In the genomic region with DNA sequence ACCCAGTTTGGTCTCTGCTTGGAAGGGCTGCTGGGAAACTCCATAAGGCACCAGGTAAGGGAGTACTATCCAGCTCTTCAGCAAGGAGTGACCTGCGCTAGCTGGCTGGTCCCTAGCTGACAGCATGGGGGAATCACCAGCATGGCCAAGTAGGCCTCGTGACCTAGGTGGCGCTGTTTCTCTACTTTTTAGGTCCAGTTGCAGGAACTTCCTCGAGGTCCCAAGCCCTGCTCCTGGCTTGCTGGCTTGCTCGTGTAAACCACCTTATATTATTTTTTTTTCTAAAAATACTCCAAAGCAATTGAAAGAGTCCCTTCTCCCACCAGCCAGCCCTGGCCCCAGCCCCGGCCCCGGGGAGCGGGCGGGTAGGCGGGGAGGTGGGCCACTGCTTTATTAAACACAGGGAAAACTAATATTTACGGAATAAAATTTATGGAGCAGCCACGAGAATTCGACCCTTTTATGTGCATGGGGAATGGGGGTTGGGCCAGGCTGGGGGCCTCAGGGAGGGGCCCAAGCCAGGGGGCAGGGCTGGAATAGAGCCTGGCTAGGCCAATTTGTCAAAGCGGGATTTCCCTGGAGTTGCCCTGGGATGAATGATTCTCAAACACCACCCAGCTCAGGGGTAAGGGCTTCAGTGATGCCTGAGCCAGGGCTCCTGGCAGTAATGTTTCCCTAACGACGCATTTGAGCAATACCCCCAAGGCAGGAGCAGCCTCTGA, we compare ENCODE assay signal across 8 mouse cellular contexts. TPM values are rescaled to one million over a fixed set of nuclear protein-coding genes. Genes with fewer than 3 reads are reported as not detected.
DNase-seq lines count a peak whose midpoint lies in the region; ATAC-seq and TF ChIP-seq lines count a peak whose summit lies in the region.

No protein-coding gene starts in this region.

- dilution Hi-C loops in CH12.LX (cut with MboI; ENCODE audit: extremely low pct_ligation_motif_present, extremely low pct_unique_long_range_greater_than_20kb, low sequenced_read_pairs) = no loop called here

- WGBS in heart, embryonic 13.5 days = 21% methylated on average over 16 of the region's 16 CpGs
- WGBS in kidney, postnatal 0 days = 5% methylated on average over 16 of the region's 16 CpGs
- WGBS in liver, embryonic 11.5 days = 21% methylated on average over 16 of the region's 16 CpGs
- WGBS in neural tube, embryonic 14.5 days = 6% methylated on average over 16 of the region's 16 CpGs

- no peak overlapping the region for H3K4me3 ChIP-seq in CH12.LX (replicated peaks in 1 of 3; ENCODE audit: low read depth in 2 of 3, low read length in 2 of 3, poor library complexity in 1 of 3)
- peak overlapping the region; percentile 35 for H3K4me3 ChIP-seq in heart, embryonic 13.5 days
- peak overlapping the region; percentile 1 for H3K4me3 ChIP-seq in kidney, postnatal 0 days (replicated peaks; ENCODE audit: low read depth, low read length)
- no peak overlapping the region for H3K4me3 ChIP-seq in liver, embryonic 11.5 days (ENCODE audit: low read depth, low read length)
- H3K4me3 ChIP-seq in neural tube, embryonic 14.5 days (ENCODE audit: low read depth, low read length) = no peak overlapping the region

- TF ChIP-seq RAD21 in CH12.LX (IDR thresholded peaks at IDR 0.05; ENCODE audit: low read depth, low read length) = peak; percentile 86

- H3K9ac ChIP-seq in CH12.LX (ENCODE audit: insufficient read depth, low read depth) = no peak overlapping the region
- peak overlapping the region; percentile 77 for H3K9ac ChIP-seq in heart, embryonic 13.5 days
- no peak overlapping the region for H3K9ac ChIP-seq in kidney, postnatal 0 days (ENCODE audit: low read depth, low read length)
- H3K9ac ChIP-seq in liver, embryonic 11.5 days (ENCODE audit: low read depth, low read length) = no peak overlapping the region
- H3K9ac ChIP-seq in neural tube, embryonic 14.5 days (replicated peaks; ENCODE audit: low read depth, low read length) = no peak overlapping the region

- TF ChIP-seq POLR2A in CH12.LX (IDR thresholded peaks at IDR 0.05; ENCODE audit: low read depth, low read length) = no peak
- TF ChIP-seq POLR2A in brain, embryonic 14.5 days (IDR thresholded peaks at IDR 0.05; ENCODE audit: borderline replicate concordance, extremely low read depth, insufficient read depth, insufficient read length, poor library complexity, severe bottlenecking) = no peak

- in situ Hi-C loops in CH12.LX (cut with MboI; ENCODE audit: low pct_ligation_motif_present, low pct_unique_long_range_greater_than_20kb, low sequenced_read_pairs) = loop anchor here (5.0 kb wide), 1 partner anchor 33 kb away; no protein-coding TSS in a partner anchor

- no peaks in the 10 kb centered on the region for H3K79me2 ChIP-seq in CH12.LX (replicated peaks; ENCODE audit: control insufficient read depth, extremely low read depth, insufficient read depth, poor library complexity, severe bottlenecking)

- no peak for TF ChIP-seq EP300 in CH12.LX (IDR thresholded peaks at IDR 0.05; ENCODE audit: low read length)

- no peak for ATAC-seq in heart, embryonic 13.5 days (ENCODE audit: extremely low read depth, insufficient number of reproducible peaks, low FRiP score, low TSS enrichment)
- peak; percentile 77 for ATAC-seq in kidney, postnatal 0 days (replicated peaks; ENCODE audit: low FRiP score, low read depth)
- ATAC-seq in liver, embryonic 11.5 days (replicated peaks; ENCODE audit: low FRiP score) = peak; percentile 47; the same call in 1 of the 2 replicates
- no peak; the same call in 1 of the 2 replicates for ATAC-seq in neural tube, embryonic 14.5 days (ENCODE audit: low read depth)

- no peaks in the 10 kb centered on the region for H3K4me1 ChIP-seq in CH12.LX (ENCODE audit: control insufficient read depth in 1 of 2, insufficient read depth in 2 of 2)
- H3K4me1 ChIP-seq in heart, embryonic 13.5 days = peaks cover 13% of the 10 kb centered on the region
- H3K4me1 ChIP-seq in kidney, postnatal 0 days (replicated peaks; ENCODE audit: insufficient read depth, low read length) = peaks cover 6% of the 10 kb centered on the region
- no peaks in the 10 kb centered on the region; the same call in 1 of the 2 replicates for H3K4me1 ChIP-seq in liver, embryonic 11.5 days (replicated peaks; ENCODE audit: control insufficient read depth, insufficient read depth, low read length)
- H3K4me1 ChIP-seq in neural tube, embryonic 14.5 days (ENCODE audit: control insufficient read depth, insufficient read depth, low read length) = 0 out of 2 replicates have a peak, but pooled peaks cover 5% of the 10 kb centered on the region

- H3K27me3 ChIP-seq in CH12.LX (replicated peaks) = peaks cover 9% of the 10 kb centered on the region
- H3K27me3 ChIP-seq in heart, embryonic 13.5 days (replicated peaks) = peaks cover 32% of the 10 kb centered on the region
- H3K27me3 ChIP-seq in kidney, postnatal 0 days (ENCODE audit: insufficient read depth, low read length) = no peaks in the 10 kb centered on the region
- H3K27me3 ChIP-seq in liver, embryonic 11.5 days (replicated peaks; ENCODE audit: control insufficient read depth, insufficient read depth, low read length) = 0 out of 2 replicates have a peak, but pooled peaks cover 2% of the 10 kb centered on the region
- H3K27me3 ChIP-seq in neural tube, embryonic 14.5 days (ENCODE audit: control insufficient read depth, insufficient read depth, low read length) = peaks cover 3% of the 10 kb centered on the region; the same call in 1 of the 2 replicates

- no peak overlapping the region for H3K4me2 ChIP-seq in CH12.LX (ENCODE audit: insufficient read depth, low read depth, poor library complexity, severe bottlenecking)
- peak overlapping the region; percentile 68 for H3K4me2 ChIP-seq in heart, embryonic 13.5 days
- peak overlapping the region; percentile 45 for H3K4me2 ChIP-seq in kidney, postnatal 0 days (ENCODE audit: low read length)
- H3K4me2 ChIP-seq in liver, embryonic 11.5 days = peak overlapping the region; percentile 46
- H3K4me2 ChIP-seq in neural tube, embryonic 14.5 days (ENCODE audit: low read depth, low read length) = peak overlapping the region; percentile 37; the same call in 1 of the 2 replicates

- DNase-seq in CH12.LX (ENCODE audit: extremely low read depth) = peak; percentile 78
- peak; percentile 90 for DNase-seq in brain, embryonic 14.5 days (ENCODE audit: low read depth)
- peak; percentile 49 for DNase-seq in fibroblast of lung, adult 2 months (ENCODE audit: low read depth)
- peak; percentile 95 for DNase-seq in kidney, postnatal 0 days (ENCODE audit: low spot score)
- peak; percentile 62 for DNase-seq in liver, embryonic 11.5 days (ENCODE audit: low spot score)
- DNase-seq in thymus, postnatal 14 days = peak; percentile 55

- H3K27ac ChIP-seq in CH12.LX (ENCODE audit: insufficient read depth, low read depth) = no peak overlapping the region
- no peak overlapping the region for H3K27ac ChIP-seq in heart, embryonic 13.5 days (replicated peaks)
- H3K27ac ChIP-seq in kidney, postnatal 0 days = no peak overlapping the region
- H3K27ac ChIP-seq in liver, embryonic 11.5 days (ENCODE audit: low read depth, low read length) = 0 out of 2 replicates have a peak overlapping the region, but pooled peaks have one; percentile 13
- no peak overlapping the region for H3K27ac ChIP-seq in neural tube, embryonic 14.5 days (ENCODE audit: low read depth, low read length)

- H3K9me3 ChIP-seq in CH12.LX (replicated peaks; ENCODE audit: low read length) = no peaks in the 10 kb centered on the region
- no peaks in the 10 kb centered on the region for H3K9me3 ChIP-seq in heart, embryonic 13.5 days
- no peaks in the 10 kb centered on the region for H3K9me3 ChIP-seq in kidney, postnatal 0 days (replicated peaks; ENCODE audit: low read length)
- no peaks in the 10 kb centered on the region for H3K9me3 ChIP-seq in liver, embryonic 11.5 days (ENCODE audit: control insufficient read depth, low read length)
- H3K9me3 ChIP-seq in neural tube, embryonic 14.5 days (ENCODE audit: control insufficient read depth, low read length) = no peaks in the 10 kb centered on the region

- peak; percentile 60 to 91 for TF ChIP-seq CTCF in CH12.LX (conservative IDR thresholded peaks at IDR 0.05 in 1 of 2, IDR thresholded peaks at IDR 0.05 in 1 of 2; ENCODE audit: low read depth in 2 of 2, low read length in 2 of 2)
- peak; percentile 80 for TF ChIP-seq CTCF in brain, embryonic 14.5 days (IDR thresholded peaks at IDR 0.05; ENCODE audit: borderline replicate concordance, extremely low read depth, insufficient read depth, insufficient read length)
- TF ChIP-seq CTCF in kidney, postnatal 0 days (IDR thresholded peaks at IDR 0.05; ENCODE audit: low read depth) = peak; percentile 85

- no peaks in the 10 kb centered on the region for H3K36me3 ChIP-seq in CH12.LX (replicated peaks in 1 of 2; ENCODE audit: control insufficient read depth in 1 of 2, insufficient read depth in 1 of 2, low read length in 1 of 2)
- H3K36me3 ChIP-seq in heart, embryonic 13.5 days = no peaks in the 10 kb centered on the region
- no peaks in the 10 kb centered on the region for H3K36me3 ChIP-seq in kidney, postnatal 0 days (ENCODE audit: insufficient read depth, low read length)
- no peaks in the 10 kb centered on the region for H3K36me3 ChIP-seq in liver, embryonic 11.5 days (ENCODE audit: control insufficient read depth, insufficient read depth, low read length)
- no peaks in the 10 kb centered on the region for H3K36me3 ChIP-seq in neural tube, embryonic 14.5 days (ENCODE audit: control insufficient read depth, insufficient read depth, low read length)

TF ChIP-seq in CH12.LX, 34 proteins besides CTCF, POLR2A, EP300 and RAD21 (continues in another document):
- TF ChIP-seq USF1 (IDR thresholded peaks at IDR 0.05; ENCODE audit: low read depth, low read length) = peak; percentile 55

RNA-seq across cellular contexts. Expression of a gene that starts 13.2 kb away (rescaled TPM):
- total RNA-seq in CH12.LX (2012; rRNA removed) (not detected in 2 replicates), CH12.LX (2014; rRNA removed) (not detected in 2 replicates)
- not detected in 2 replicates for polyA plus RNA-seq in CH12.LX (2012; ENCODE audit: insufficient read length, low read depth)
- polyA plus RNA-seq in brain, embryonic 14.5 days (2012; rRNA removed) = 0.47 and 0.57 TPM in 2 replicates
- 0.05 and 0.31 TPM in 2 replicates for polyA plus RNA-seq in heart, embryonic 13.5 days (2015; fragmentation: Nextera tagmentation; extraction: Ambion mirVana)
- 6.3 and 6.9 TPM in 2 replicates for polyA plus RNA-seq in kidney, postnatal 0 days (2015; fragmentation: Nextera tagmentation; extraction: Ambion mirVana)
- polyA plus RNA-seq in liver, embryonic 11.5 days (2014; fragmentation: Nextera tagmentation; extraction: Ambion mirVana) = 2.2 and 2.7 TPM in 2 replicates
- polyA plus RNA-seq in neural tube, embryonic 14.5 days (2014; fragmentation: Nextera tagmentation; extraction: Ambion mirVana) = 0.24 and 0.32 TPM in 2 replicates

RNA-seq across cellular contexts. Expression of a gene that starts 29.3 kb away (rescaled TPM):
- total RNA-seq in CH12.LX (2012; rRNA removed) (not detected in 2 replicates), CH12.LX (2014; rRNA removed) (0.04 TPM in 1 of 2 replicates, not detected in the other)
- polyA plus RNA-seq in CH12.LX (2012; ENCODE audit: insufficient read length, low read depth) = not detected in 2 replicates
- polyA plus RNA-seq in brain, embryonic 14.5 days (2012; rRNA removed) = 2.4 and 3.9 TPM in 2 replicates
- not detected in 2 replicates for polyA plus RNA-seq in heart, embryonic 13.5 days (2015; fragmentation: Nextera tagmentation; extraction: Ambion mirVana)
- 0.08 TPM in 2 replicates for polyA plus RNA-seq in kidney, postnatal 0 days (2015; fragmentation: Nextera tagmentation; extraction: Ambion mirVana)
- not detected in 2 replicates for polyA plus RNA-seq in liver, embryonic 11.5 days (2014; fragmentation: Nextera tagmentation; extraction: Ambion mirVana)
- polyA plus RNA-seq in neural tube, embryonic 14.5 days (2014; fragmentation: Nextera tagmentation; extraction: Ambion mirVana) = 0.26 and 0.74 TPM in 2 replicates

Comparison
In these comparisons a context has a peak if more than half of its experiments do, and no peak if none do; other contexts are left out.
1. H3K4me3 ChIP-seq: peak in heart, embryonic 13.5 days (single experiment) and kidney, postnatal 0 days (single experiment); none in CH12.LX (0 of 3), liver, embryonic 11.5 days (single experiment) and neural tube, embryonic 14.5 days (single experiment).
2. ATAC-seq: peak in kidney, postnatal 0 days (single experiment) and liver, embryonic 11.5 days (single experiment); none in heart, embryonic 13.5 days (single experiment) and neural tube, embryonic 14.5 days (single experiment).
3. Peak in every context shown above with its lines, with median percentiles within 50 percentile points of each other: DNase-seq and CTCF ChIP-seq.